Mouse (Mus musculus) heart, adult 9 months (tissue): ENCODE results near the gene S1pr1.
A peak's percentile ranks its signal among the peaks of the same experiment; 100 is the strongest.

ENCODE experiments used
- DNase-seq, 2 experiments: peaks; one replicate each; pipeline ENCODE4 v3.0.0; 2022; ENCODE audit warnings: low spot score in 2 of 2

S1pr1 gene

DNA sequence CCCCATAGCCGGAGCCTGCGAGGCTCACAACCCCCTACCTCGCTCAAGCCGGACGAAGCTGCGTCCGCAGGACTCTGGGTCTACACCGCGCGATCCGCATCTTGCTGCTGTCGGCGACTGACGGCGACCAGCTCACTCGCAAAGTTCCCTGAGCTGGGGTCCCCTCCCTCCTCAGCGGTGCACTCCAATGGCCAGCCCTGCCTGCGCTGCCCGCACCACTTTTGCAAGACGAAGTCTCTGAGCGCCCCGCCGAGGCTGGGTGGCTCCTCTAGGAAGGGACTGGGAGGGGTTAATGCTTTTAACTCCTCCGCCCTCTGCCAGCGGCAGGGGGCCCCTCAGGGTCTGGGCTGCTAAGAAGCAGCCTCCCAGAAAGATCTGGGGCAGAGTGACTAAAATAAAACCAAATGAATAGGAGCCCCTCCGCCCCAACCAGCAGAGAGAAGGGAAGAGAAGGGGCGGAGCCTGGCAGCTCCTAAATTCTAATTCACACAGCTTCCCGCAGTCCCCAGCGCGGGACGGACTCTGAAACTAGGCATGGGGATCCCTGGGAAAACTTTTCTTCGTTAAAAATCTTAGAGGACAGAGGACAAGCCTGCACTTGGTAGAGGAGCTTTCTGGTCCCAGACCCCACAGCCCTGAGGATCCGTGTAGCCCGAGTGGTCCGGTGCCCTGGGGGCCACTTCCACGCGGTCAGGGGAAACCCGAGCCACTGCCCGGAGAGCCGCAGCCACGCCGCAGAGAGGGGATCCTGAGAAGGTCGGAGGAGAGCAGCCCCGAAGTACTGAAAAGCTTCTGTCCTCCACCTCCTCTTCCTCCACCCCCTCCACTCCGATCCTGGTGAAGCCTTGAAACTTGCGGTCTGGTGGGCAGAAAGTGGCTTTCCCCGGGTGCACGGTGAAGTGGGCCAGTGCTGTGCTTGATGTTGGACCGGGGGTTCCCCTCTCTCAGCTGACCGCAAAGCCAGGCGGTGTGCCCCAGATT is at the start of gene S1pr1:
TSS of gene S1pr1 (minus strand) at position 402 of the 981 bp plus-strand sequence.
- peak; percentile 84 to 92 for DNase-seq

DNA sequence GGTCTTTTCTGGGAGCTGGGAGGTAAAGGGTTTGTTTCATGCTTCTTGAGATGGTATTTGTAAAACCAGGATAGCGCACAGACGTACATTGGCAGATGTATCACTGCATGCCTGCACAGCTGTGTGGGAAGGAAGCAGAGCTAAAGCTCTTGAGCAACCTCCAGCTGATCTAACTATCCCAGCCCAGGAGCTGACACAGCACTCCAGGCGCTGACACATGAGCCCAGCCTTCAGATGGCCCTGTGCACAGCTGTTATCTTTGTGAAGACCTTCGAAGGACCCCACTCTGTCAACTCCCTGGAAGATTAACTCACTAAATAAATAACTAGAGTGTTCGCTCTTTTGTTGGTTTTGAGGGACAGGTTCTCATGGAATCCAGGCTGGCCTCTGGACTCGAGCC is 48.4 kb upstream of the S1pr1 start:
- DNase-seq: peak; percentile 42 to 70

DNA sequence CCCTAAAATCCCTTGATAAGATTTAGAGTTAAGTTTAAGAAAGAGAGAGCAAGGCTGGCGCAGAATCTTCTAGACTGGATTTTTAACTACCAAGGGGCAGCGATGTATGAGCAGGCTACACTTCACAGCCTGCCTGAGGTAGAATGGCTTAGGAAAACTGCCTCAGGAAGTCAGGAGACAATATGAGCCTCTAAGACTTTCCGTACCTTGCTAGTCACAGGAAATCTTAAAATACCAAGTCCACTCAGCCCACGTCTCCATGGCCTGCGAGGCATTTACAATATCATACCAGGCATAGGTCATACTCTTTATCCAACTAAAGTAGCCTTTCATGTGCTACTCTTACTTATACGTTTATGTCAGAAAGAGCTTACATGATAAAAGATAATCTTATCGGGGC is 48.0 kb upstream of the S1pr1 start:
- DNase-seq: peak in 1 of 2 experiments; percentile 49

DNA sequence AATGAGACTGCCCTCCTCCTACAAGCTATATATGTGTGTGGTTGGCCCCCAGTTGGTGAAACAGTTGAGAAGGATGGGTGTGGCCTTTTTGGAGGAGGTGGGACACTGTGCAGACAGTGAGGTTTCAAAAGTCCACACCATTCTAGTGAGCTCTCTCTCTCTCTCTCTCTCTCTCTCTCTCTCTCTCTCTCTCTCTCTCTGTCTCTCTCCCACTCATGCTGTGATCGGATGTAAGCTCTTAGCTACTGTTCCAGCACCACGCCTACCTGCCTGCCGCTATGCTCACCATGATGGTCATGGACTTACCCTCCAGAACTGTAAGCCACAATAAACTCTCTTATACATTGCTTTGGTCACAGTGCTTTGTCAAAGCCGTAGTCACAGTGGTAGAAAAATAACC is 44.8 kb upstream of the S1pr1 start:
- DNase-seq: no peak

DNA sequence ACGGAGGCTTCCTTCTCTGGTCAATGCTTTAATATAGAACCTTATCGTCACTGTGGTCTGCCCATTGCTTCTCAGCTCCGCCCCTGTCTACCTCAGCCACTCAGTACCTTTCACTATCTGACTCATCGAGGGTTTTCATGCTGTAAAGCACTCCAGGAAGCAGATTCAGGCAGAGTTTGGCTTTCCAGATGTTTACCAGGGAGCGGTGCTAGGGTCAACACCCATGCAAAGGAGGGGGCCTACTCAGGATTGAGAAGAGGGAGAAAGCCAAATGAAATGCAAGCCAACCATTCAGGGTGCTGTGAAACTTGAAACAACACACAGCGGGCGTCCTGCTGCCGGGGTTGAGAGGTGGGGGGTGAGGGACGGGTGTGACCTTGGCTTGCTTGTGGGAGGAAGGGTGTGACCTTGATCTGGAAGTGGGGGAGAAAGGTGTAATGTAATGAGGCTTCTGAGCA is 43.6 kb upstream of the S1pr1 start:
- DNase-seq: peak; percentile 58 to 81

DNA sequence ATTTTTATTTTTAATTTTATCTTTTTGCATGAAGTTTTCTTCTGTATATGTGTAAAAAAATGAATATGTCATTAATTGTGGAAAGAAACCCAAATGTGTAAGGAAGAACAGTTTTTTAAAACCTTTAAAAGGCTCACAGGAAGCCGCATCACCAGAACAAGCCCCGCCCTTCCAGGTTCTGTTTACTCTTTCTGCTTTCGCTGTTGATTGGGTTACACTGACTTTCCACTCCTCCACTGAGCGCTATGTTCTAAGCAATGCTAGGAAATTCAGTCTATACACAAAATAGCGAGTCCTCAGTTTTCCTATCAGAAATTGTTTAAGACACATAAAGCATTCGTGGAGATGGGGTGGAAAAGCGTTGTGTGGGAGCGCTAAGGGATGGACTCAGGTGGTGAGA is 39.6 kb upstream of the S1pr1 start:
- DNase-seq: no peak

DNA sequence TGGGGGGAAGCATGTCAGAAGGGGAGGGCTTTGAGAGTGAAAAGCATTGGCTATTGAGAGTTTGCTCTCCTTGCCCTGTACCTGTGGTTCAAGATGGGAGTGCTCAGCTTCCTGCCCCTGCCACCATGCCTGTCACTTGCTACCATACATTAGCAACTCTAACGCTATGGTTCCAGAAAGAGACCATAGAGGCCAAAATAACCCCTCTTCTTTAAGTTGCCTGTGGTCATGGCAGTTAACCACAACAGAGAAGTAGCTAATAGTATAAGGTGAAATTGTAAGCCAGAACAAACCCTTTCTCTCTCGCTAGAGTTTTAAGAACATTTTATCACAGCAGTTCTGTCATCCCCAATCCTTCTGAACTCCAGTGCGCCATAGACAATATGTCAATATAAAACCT is 35.5 kb upstream of the S1pr1 start:
- no peak for DNase-seq

DNA sequence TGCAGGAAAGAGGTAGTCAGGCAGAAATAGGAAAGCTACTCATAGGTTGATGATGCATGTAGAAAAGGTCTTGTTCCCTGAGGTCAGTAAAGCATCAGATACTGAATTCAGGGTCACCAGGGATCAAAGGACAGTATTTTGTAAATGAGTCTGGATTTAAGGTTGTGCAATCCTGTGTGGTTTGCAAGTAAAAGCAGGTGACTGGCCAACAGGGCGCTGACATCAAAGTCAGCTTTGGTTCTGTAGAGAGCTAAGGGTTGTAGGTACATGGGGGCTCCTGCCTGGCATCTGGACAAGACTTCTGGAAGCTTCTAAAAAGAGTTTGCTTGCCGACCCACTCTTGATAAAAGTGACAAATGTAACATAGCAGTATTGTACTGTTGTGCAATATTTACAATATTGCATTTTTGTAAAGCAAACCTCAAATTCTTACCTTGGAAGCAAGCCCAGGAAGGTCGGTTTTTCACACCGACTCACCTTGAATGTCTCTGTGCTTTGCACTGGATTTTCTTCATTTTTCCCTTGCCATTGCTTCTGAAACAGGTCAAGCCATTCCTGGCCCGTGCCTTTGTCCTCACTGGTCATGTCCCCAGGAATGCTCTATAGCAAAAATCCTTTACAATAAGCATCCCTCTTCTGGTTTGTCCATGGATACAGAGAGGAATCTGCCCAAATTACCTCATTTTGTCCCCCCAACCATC is 33.6 kb upstream of the S1pr1 start:
- DNase-seq: no peak

DNA sequence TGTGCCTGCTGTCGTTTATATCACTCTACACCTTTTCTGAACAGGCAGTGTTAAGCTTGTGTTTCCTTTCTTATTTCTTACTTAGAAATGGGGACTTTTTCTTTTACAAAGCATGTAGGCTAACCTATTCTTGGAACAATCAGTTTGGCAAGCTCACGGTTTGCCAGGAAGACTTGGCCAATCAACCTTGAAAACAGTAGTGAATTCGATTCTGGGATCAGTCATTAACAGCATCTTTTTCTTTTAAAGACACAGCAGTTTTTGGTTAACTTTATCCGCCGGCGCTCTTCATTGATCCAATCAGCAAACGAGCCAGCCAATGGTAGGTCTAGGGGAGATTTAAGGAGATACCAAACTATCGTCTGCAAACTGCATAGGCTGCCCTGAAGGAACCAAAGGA is 31.6 kb upstream of the S1pr1 start:
- DNase-seq: no peak

DNA sequence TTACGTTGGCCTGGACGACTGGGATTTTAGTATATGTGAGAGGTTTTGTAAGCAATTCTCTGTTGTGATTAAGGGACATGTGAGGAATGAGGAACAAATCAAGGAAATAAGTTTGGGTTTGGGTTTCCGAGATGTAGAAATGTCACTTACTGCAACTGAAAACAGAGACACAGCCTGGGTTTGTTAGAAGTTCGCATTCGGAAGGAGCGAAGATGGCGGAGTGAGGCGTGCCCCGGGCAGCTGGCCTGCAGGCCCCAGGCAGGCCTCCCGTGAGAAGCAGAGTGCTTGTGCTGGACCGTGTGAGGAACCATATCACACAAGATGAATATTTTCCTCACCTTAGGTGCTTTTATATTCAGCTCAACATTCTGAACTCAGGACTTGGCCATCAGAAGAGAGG is 30.2 kb upstream of the S1pr1 start:
- no peak for DNase-seq

DNA sequence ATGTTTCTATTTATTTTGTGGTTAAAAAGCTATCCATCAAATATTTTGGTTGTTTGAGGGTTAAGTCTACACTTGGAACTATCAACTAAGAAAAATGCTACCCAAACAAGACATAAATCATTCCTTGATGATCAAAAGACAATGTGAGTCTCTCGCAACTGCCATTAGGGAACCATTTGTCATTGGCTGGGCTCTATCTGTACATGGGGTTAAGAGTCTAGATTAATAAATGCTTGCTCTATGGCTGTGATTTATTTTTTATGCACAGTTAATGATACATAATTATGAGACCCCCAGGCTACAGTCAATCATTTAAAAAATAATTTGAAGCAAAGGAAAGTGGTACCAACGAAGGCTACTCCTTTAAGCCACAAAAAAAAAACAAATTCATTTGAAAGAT is 23.7 kb upstream of the S1pr1 start:
- DNase-seq: no peak

DNA sequence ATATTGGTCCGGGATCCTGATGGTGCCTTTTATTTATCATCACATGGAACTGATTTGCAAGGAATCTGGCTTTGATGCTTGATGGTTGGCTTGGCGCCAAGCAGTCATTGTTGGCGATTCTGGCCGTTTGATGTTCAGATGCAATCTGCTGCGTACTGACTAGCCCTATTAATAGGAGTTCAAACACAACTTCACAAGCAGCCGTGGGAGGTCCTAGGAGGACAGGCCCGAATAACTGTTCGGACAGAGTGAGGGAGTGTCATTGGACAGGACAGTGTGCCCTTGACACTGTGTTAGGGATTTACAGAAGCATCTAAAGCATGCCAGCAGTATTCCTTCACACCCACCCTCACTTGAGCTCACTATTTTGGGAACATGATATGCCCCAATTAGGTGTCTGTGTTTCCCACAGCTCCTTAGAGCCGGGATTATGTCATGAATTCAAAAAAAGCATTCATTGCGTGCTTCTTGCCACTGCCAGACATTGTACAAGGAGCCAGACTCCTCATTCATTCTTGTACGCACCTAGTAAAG is 23.0 kb upstream of the S1pr1 start:
- DNase-seq: peak; percentile 24 to 39

DNA sequence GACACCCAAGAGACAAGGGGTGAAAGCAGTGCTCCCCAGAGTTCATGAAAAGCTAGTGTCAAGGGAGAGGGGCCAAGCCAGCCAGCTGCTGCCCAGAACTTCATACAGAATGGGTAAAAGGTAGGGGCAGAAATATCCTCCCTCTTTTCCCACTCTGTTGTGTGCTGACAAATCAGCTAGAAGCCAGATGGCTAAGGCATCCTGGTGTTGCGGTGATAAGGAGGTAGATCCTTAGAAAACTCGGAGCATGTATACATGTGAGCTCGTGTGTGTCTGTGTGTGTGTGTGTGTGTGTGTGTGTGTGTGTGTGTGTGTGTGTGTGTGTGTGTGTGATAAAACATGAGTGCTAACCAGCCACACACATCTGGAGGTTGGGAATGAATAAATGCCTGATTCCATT is 20.7 kb upstream of the S1pr1 start:
- DNase-seq: no peak

DNA sequence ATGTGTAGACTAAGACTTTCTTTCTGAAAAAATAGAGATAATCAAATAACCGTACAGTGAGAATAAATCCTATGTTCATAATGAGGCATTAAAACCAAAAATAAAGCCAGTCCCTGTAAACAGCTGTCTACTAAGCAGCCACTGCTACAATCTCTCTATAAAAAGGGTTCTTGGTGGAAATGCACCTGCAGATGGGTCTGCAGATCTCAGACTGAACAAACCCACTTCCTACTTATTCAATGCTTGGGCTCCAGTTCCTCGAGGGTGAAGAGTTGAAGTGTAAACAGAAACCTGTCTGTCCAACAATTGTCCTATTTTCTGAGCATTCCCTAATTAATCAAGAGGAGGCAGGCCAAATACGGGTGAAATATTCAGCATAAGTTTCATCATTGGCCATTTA is 20.0 kb upstream of the S1pr1 start:
- DNase-seq: no peak

DNA sequence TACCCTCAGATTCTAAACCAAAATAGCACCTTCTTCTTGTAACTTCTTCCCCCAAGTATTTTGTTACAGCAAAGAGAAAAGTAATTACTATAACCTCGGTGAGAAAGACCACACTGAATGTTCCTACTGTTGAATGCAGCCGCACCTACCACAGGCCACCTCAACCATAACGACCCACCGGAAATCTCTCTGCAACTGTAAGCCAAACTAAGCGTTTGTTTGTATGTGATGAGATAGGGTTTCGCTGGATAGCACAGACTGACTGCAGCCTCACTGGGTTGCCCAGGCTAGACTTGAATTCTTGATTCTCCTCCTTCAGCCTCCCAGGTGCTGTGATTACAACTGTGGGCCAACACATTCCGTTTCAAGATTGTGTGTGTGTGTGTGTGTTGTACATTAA is 15.5 kb upstream of the S1pr1 start:
- DNase-seq: no peak

DNA sequence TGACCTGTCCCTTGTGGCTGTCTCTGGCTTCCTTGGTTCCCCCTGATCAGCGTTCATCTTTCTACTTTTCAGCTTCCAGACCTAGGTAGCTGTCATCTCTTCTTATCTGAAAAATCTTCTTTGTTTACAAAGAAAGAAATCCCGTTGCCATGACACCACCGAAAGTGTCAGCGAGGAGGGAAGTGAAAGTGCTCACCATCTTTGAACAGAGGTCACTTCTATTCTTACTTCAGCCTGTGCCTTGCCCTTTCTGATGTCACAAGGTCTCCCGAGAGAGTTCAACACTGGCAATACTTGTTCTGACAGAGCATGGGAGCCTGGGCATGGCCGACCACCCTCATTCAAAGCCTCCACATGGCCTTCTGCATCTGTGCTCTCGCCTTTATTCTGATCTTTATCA is 14.3 kb upstream of the S1pr1 start:
- peak in 1 of 2 experiments; percentile 16 for DNase-seq

DNA sequence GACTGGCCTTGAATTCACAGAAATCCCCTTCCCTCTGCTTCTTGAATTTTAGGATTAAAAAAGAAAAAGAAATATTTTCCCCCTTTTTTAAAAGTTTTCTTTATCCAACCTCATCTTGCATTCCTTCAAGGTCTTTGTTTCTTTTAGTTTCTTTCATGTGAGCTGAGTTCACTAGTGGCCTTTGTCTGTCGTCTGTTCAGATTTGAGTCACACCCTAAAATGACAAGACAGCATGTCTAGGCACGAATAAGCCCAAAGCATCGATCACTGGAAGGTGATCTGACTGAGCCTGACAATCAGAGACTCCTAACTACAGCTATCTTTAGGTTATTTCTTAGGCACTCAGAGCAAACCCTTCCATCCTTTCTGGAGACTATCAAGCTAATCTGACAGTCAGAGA is 13.3 kb upstream of the S1pr1 start:
- no peak for DNase-seq

DNA sequence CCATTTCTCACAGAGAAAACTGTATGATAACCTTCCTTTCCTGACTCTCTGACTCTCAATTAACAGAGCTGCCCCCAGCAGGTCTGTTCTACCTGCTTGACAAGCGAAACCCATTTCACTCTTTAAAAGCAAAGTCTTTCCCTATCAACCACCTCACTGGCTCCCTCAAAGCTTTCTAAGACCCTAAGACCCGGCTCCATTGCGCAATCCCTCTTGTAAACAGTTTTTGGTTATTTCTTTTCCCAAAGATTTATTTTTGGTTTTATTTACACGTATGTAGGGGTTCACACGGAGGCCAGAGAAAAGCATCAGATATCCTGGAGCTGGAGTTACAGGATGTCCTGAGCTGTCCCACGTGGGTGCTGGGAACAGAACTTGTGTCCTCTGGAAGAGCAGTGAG is 4.0 kb upstream of the S1pr1 start:
- no peak for DNase-seq

DNA sequence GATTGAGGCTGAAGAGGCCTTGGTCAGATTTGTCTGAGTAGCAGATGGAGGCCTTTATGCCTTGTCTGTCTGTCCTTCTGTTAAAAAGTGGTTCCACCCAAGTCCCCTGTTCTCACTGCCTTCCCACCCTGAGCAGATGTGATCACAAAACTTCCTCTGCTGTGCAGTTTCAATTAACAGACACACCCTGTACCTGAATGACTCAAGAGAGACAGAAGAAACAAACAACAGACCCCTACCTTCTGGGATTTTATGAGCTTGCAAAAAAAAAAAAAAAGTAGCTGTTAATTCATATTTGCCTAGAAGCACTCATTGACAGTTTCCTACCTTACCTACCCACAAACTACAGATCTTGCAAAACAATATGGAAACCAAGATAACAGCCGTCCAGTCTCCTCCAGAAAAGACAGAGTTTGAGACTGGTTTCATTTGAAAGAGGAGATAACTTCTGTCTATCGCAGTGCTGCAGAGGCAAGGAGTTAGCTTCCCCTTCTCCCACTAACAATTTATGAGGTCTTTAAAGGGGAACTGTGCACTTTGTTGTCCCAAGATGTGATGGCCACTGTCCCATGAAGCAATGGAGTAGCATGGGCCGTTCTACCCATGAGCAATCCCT is 1.1 kb upstream of the S1pr1 start:
- no peak for DNase-seq

DNA sequence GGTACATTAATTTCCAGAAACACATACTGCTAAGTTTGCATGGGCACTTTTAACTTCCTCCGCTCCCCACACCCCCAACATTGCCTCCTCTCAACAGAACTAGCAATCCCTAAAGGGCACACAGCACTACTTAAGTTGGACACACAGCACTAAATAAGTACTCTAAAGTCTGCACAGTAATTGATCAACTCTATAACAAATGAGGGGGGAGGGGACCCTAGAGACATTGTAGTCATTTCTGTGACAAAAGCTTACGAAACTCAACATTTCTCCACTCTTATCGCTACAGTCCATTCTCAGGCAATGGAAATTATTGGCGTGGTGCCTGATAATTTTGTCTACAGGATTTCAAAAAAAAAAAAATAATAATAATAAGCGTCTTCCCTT is 830 bp downstream of the S1pr1 start:
- DNase-seq: peak in 1 of 2 experiments; percentile 32

DNA sequence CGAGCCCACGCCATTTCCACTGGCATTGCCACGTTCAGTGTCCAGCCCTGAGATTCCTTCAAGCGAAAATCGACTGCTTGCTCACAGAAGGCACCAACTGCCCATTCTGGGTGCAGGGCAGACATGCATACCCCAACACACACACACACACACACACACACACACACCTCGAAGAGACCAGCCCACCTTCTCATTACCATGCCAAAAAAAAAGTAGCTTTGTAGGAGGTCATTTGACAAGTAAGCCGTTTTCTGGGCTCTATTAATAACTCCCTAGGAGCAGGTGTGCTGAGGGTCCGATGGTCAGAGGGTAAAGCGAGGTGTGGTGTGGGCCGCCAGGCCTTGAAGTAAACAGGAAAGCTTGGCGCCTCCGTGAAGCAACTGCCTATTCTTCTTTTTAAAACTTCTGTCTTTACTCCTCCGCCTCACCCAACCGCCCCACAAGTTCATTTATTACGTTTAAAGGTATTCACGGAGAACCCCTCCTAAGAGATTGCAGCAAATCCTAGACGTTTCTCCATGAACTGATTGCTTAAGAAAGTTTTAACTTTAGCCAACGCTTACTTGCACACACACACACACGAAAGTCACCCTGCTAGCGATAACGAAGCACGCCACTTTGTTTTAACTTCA is 1.3 kb downstream of the S1pr1 start:
- no peak for DNase-seq

DNA sequence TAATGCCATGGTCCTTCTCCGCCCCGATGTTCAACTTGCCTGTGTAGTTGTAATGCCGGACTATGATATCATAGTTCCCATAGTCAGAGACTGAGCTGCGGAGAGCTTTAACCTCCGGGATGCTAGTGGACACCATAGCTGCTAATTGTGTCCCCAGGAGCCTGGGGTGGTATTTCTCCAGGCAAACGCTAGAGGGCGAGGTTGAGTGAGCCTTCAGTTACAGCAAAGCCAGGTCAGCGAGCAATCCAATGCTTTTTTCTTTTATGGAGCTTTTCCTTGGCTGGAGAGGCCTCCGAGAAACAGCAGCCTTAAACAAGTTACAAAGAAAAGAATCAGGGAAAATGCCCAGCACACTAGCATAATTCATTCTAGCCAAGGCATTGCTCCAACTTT is 2.1 kb downstream of the S1pr1 start:
- peak; percentile 83 to 84 for DNase-seq
